Mouse (Mus musculus): ENCODE measurements around the gene Mark1. TPM values are rescaled to one million over a fixed set of nuclear protein-coding genes. Genes with fewer than 3 reads are reported as not detected.

Gene Mark1
- polyA plus RNA-seq (2017; shearing (Covaris generic)) = not detected

DNA sequence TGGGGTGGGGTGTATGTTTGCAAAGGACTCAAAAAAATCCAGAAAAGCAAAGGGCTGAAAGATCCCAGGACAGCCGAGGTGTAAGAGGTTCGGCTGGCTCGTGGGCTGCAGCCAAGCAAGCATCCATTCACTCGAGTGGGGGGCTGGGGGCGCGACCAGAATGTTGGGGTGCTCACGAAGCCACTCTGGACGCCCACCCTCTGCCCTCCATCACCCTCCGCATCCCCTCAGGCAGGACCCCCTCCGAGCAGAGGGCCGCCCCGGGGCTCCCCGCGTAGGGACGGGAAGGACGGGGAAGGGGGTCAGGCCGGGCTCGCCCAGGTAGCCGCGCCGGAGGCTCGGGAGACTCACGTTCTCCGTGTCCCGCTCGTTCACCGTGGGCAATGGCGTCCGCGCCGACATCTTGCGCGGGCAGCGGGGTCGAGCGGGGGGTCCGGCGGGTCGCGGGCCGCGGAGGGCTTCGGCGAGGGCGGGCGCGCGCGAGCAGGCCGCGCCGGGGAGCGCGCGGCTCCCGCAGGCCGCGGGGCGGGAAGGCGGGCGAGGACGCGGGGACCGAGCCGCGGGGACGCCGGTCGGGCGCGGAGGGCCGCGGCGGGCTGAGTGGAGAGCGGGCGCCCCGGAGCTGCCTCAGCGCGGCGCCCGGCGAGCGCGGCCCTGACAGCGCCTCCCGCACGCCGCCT, at the start of gene Mark1:
Mark1 (minus strand) TSS at position 500 of the 680 bp plus-strand sequence.

DNA sequence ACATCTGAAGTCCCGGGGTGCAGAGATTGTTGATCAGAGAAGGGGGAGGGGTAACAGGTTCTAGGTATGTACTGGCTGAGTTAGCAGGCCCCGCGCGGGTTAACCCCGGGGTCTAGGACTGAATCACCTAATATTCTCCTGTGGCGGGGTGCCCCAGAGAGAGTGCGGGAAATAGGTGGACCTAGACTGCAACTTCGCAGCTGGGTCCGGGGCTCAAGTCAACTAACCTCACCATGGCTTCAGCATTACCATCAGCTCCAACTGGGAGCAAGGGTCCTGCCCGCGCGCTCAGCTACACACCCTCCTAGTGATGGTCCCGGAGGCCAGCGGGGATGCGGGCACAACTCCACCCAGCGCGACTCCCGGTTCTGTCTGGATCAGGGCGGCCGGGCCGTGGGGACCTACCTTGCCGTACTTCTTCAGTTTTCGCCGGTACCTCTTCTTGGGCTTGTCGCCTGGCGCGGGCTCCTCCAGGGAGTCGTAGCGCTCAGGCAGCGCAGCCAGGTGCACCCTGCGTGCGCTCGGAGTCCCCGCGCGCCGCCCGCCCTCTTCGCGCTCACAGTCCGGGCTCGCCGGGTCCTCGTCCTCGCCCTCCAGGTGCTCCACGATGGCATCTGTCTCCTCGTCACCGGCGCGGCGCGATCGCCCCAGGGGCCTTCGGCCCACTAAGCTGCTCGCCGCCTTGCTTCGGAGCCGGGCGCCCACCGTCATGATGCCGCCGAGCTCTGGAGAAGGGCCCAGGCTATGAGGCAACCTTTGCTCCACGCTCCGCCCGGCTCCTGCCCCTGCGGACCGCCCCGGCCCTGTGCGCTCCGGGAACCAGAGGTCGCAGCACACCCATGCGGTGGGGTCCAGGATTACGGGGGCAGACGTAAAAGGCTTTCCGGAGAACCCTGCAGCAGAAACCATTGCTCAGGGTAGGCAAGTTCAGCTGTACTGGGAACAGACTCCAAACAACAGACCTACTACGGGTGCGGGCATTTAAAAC, 116.8 kb downstream of the Mark1 start, which contains the start of gene C130074G19Rik:
C130074G19Rik (minus strand) TSS at position 938 of the 988 bp plus-strand sequence.

Other genes starting within 250 kb of the Mark1 start
- gene Marc1, start 188.3 kb downstream of the Mark1 start, polyA plus RNA-seq (2017; shearing (Covaris generic)) = not detected
- 221 TPM for gene Marc2, start 153.1 kb downstream of the Mark1 start, polyA plus RNA-seq (2017; shearing (Covaris generic))
- not detected for gene C130074G19Rik, start 116.4 kb downstream of the Mark1 start, polyA plus RNA-seq (2017; shearing (Covaris generic))
- gene Rab3gap2, start 204.5 kb upstream of the Mark1 start, polyA plus RNA-seq (2017; shearing (Covaris generic)) = 31.4 TPM

Data from effector memory CD4-positive, alpha-beta T cell, adult 5 months (primary cell).